Mouse (Mus musculus) cortical plate, adult 2 months (tissue): ENCODE data around the gene Brdt. TPM values are rescaled to one million over a fixed set of nuclear protein-coding genes. Genes with fewer than 3 reads are reported as not detected.
"Not testable (repeated sequence)": the region's sequence is repeated elsewhere in the genome, so short reads cannot be mapped to it uniquely, and the experiment has no call there.

ENCODE experiments used
- H3K27ac ChIP-seq: fragments of 200-500 bp; 2 replicates; pipeline ENCODE4 v1.5.1; 2012; ENCODE audit warnings: low read length, control low read depth, inconsistent platforms; ENCODE audit not compliant: insufficient read depth
- H3K4me1 ChIP-seq: fragments of 200-500 bp; 2 replicates; pipeline ENCODE4 v1.6.1; 2011; ENCODE audit warnings: low read length; ENCODE audit not compliant: control insufficient read depth, insufficient read depth
- H3K4me3 ChIP-seq: fragments of 200-500 bp; 2 replicates; pipeline ENCODE4 v1.5.1; 2011; ENCODE audit warnings: mild to moderate bottlenecking, low read length, control low read depth; ENCODE audit not compliant: insufficient read depth
- CTCF ChIP-seq: fragments of 200-500 bp; IDR thresholded peaks from 2 replicates; pipeline ENCODE4 v1.5.1; 2011; ENCODE audit warnings: mild to moderate bottlenecking, control low read depth, low read length; ENCODE audit not compliant: insufficient read depth; ENCODE audit errors: extremely low read depth
- POLR2A ChIP-seq: fragments of 200-500 bp; IDR thresholded peaks from 2 replicates; pipeline ENCODE4 v1.6.1; 2011; ENCODE audit warnings: mild to moderate bottlenecking, low read length, control low read depth; ENCODE audit not compliant: insufficient read depth; ENCODE audit errors: extremely low read depth
- polyA plus RNA-seq: library from polyadenylated mRNA; depleted of rRNA; stranded (reverse); fragments of >200 nt; gene quantifications from 2 replicates; pipeline ENCODE4 v1.2.3, GENCODE M21; 2012

Brdt gene
- polyA plus RNA-seq, 1 experiment: 12.9 TPM

DNA sequence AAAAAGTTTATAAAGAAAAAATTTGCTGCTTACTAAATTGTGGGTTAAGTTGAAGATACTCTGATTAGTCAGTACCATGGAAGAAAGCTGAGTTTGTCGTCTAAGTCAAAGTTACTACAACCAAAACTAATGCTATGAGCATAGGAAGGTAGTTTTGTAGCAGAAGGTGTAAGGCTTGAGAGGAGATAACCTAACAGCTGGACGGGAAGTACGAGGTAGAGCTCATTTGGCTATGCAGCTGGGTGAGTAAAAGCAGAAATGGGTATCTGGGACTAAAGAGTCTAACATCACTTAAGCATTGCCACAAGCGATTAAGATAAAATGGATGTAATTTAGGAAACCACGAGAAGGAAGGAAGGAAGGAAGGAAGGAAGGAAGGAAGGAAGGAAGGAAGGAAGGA is 40.4 kb downstream of the Brdt start:
- H3K4me3 ChIP-seq: no peak overlapping the region
- no peak overlapping the region for H3K27ac ChIP-seq
- H3K4me1 ChIP-seq: no peaks in the 10 kb centered on the region
- no peak for TF ChIP-seq CTCF
- TF ChIP-seq POLR2A: no peak

GRCm38 (mm10) chr5:107373256-107373655 is 42.3 kb downstream of the Brdt start:
- Histone ChIP-seq H3K4me3 (no peak overlapping the region), H3K27ac (no peak overlapping the region), H3K4me1 (no peaks in the 10 kb centered on the region)
- TF ChIP-seq CTCF: no peak
- TF ChIP-seq POLR2A: no peak

DNA sequence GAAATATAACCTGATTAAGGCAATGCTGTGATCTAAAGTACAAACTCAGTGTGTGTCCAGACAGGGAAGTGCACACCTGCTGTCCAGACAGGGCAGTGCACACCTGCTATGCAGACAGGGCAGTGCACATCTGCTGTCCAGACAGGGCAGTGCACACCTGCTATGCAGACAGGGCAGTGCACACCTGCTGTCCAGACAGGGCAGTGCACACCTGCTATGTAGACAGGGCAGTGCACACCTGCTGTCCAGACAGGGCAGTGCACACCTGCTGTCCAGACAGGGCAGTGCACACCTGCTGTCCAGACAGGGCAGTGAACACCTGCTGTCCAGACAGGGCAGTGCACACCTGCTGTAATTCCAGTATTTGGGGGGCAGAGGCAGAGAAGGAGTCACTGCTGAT is 55.5 kb downstream of the Brdt start:
- not testable (repeated sequence) for H3K4me1 ChIP-seq, H3K4me3 ChIP-seq, H3K27ac ChIP-seq

GRCm38 (mm10) chr5:107387788-107388187 is 56.8 kb downstream of the Brdt start:
- 0 out of 2 replicates have a peak, but pooled peaks cover 1% of the 10 kb centered on the region for H3K4me1 ChIP-seq
- no peak for TF ChIP-seq CTCF
- TF ChIP-seq POLR2A: no peak
- no peak overlapping the region for H3K27ac ChIP-seq
- no peak overlapping the region for H3K4me3 ChIP-seq

DNA sequence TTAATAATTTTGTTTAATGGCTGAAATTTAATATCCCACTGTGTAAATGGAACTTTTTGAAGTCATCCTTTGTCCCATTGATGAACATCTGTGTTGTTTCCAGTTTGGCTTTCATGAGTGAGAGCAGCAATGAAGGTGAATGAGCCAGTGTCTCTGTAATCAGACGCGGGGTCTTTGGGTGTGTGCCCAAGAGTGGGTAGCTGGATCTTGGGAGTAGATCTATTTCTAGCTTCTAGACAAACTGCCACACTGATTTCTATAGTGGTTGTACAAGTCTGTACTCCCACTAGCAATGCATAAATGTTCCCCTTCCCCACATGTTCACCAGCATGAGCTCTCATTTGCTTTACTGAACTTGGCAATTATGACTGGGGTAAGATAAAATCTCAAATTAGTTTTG is 58.4 kb downstream of the Brdt start:
- Histone ChIP-seq H3K4me3 (no peak overlapping the region), H3K4me1 (0 out of 2 replicates have a peak, but pooled peaks cover 1% of the 10 kb centered on the region), H3K27ac (no peak overlapping the region)
- TF ChIP-seq CTCF (no peak), POLR2A (no peak)

DNA sequence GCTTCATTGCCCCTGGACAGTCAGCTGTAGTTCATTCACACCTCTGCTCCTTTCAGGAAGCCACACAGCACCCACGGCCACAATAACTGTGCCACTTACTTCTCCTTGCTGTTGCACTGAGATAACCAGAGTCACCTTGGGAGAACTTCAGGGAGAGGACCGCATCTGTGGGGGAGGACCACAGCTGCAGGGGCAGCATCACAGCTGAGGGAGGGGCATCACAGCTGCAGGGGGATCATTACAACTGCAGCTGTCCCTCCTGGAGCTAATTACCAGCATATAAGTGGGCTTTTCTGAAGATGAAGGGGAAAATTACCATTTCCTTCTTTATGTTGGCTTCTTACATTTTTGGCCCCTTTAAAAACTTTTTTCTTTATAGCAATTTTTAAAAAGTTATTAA is 63.5 kb downstream of the Brdt start:
- Histone ChIP-seq H3K4me1 (no peaks in the 10 kb centered on the region), H3K4me3 (no peak overlapping the region), H3K27ac (no peak overlapping the region)
- TF ChIP-seq CTCF (no peak), POLR2A (no peak)

DNA sequence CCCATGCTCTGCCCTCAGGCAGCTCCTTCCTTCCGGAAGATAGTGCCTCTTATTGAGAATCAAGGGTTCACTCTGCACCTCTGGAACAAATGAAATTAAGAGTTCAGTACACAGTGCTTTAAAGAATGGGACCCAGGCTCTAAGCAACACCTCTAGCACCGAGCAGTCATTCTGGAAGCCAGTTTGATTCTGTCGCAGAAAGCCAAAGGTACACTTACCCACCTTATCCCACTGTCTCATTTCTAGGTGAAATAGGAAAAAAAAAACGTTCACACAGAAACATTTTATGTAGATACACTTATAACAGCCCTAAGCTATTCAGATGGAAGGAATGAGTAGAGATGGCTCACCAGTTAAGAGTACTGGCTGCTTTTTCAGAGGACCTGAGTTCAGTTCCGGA is 71.5 kb downstream of the Brdt start, which contains the start of gene Ephx4:
Ephx4 (plus strand) TSS at position 301 of the 400 bp plus-strand sequence.
- peak within 1 kb of the TSS; percentile 98 for H3K27ac ChIP-seq
- TF ChIP-seq CTCF (no peak), POLR2A (no peak)
- peaks cover 8% of the 10 kb centered on the region; the same call in 1 of the 2 replicates for H3K4me1 ChIP-seq
- H3K4me3 ChIP-seq: peak within 1 kb of the TSS; percentile 98

GRCm38 (mm10) chr5:107403011-107403946 is 72.3 kb downstream of the Brdt start:
- TF ChIP-seq POLR2A: no peak
- no peak for TF ChIP-seq CTCF
- Histone ChIP-seq H3K27ac (peak overlapping the region; percentile 98), H3K4me3 (peak overlapping the region; percentile 98), H3K4me1 (peaks cover 11% of the 10 kb centered on the region)

DNA sequence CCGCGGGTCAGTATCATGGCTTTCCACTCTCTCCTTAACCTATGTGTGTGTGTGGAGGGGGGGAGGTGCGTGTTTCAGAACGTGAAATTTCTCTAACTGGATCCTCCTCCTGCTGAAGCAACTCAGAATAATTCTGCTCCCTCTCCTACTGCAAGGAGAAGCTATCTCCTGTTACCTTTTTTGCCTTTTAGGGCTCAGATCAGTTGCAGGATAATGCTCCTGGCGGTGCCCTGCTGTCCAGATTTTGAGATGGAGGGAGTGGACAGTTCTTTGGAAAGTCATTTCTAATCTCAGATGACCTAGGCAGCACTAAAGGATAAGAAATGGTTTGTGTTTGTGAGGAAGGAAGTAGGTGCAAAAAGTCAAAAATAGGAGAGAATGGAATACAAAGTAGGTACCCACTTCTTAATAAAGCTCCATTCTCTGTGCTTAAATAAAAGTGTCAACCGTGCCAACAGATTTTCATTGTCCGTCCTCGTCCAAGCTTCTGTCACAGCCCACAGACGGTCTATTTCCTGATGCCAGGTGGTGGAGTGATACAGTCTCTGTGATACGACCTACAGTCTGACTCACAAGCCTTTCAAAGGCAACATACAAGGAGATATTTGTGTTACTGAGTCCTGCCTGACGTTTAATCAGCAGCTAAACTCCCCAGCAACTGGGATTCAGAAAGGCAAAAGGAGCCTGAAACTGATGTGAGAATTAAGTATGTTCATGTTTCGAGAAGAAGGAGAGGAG is 73.2 kb downstream of the Brdt start:
- no peak for TF ChIP-seq CTCF
- peak; percentile 66; the same call in 1 of the 2 replicates for TF ChIP-seq POLR2A
- H3K4me3 ChIP-seq: peak overlapping the region; percentile 98
- H3K4me1 ChIP-seq: peaks cover 11% of the 10 kb centered on the region
- H3K27ac ChIP-seq: peak overlapping the region; percentile 98
